Comparison of ENCODE assay signal across 35 mouse cellular contexts in genomic region chr1:171169913-171170312, GRCm38 (mm10). TPM values are rescaled to one million over a fixed set of nuclear protein-coding genes. Genes with fewer than 3 reads are reported as not detected.
DNase-seq lines count a peak whose midpoint lies in the region; ATAC-seq and TF ChIP-seq lines count a peak whose summit lies in the region.
"Had no signal": no experiment of that assay in that cellular context is flagged by ENCODE, and none has a peak within 500 bp of the region (broad histone marks: within the 10 kb centered on the region; RNA-seq: fewer than 3 reads in every experiment).

No protein-coding gene starts in this region.

- no peaks in the 10 kb centered on the region for H3K36me3 ChIP-seq in heart, embryonic 16.5 days (ENCODE audit: control insufficient read depth, insufficient read depth)
- no peaks in the 10 kb centered on the region for H3K36me3 ChIP-seq in liver, adult 2 months (ENCODE audit: control insufficient read depth, insufficient read depth, low read length)
- H3K36me3 ChIP-seq in intestine, embryonic 16.5 days (ENCODE audit: control insufficient read depth, insufficient read depth, low read length): no peaks in the 10 kb centered on the region
- H3K36me3 ChIP-seq: hindbrain, embryonic 13.5 days; limb, embryonic 12.5 days; liver, embryonic 12.5 days; neural tube, embryonic 12.5 days had no signal

- H3K4me1 ChIP-seq in heart, embryonic 16.5 days (ENCODE audit: control insufficient read depth, insufficient read depth, low read length): peaks cover 5% of the 10 kb centered on the region
- H3K4me1 ChIP-seq in liver, adult 2 months (ENCODE audit: control insufficient read depth, insufficient read depth, low read length): peaks cover 12% of the 10 kb centered on the region
- peaks cover 14% of the 10 kb centered on the region for H3K4me1 ChIP-seq in brown adipose tissue, adult 24 weeks (ENCODE audit: control insufficient read depth, insufficient read depth, insufficient read length, low read length)
- peaks cover 3% of the 10 kb centered on the region; the same call in 1 of the 2 replicates for H3K4me1 ChIP-seq in intestine, embryonic 16.5 days (ENCODE audit: control insufficient read depth, insufficient read depth, low read length)
- H3K4me1 ChIP-seq: hindbrain, embryonic 13.5 days; limb, embryonic 12.5 days; liver, embryonic 12.5 days; neural tube, embryonic 12.5 days had no signal

- TF ChIP-seq POLR2A in liver, adult 2 months (IDR thresholded peaks at IDR 0.05; ENCODE audit: extremely low read depth, insufficient read depth, low read length): no peak

- H3K79me2 ChIP-seq in liver, adult 2 months (ENCODE audit: control insufficient read depth, insufficient read depth, low read length): no peaks in the 10 kb centered on the region

- H3K27me3 ChIP-seq in heart, embryonic 16.5 days (ENCODE audit: control insufficient read depth, insufficient read depth, low read length): no peaks in the 10 kb centered on the region
- no peaks in the 10 kb centered on the region for H3K27me3 ChIP-seq in liver, adult 2 months (ENCODE audit: control insufficient read depth, insufficient read depth, low read length)
- no peaks in the 10 kb centered on the region for H3K27me3 ChIP-seq in intestine, embryonic 16.5 days (replicated peaks; ENCODE audit: control insufficient read depth, insufficient read depth, low read length)
- H3K27me3 ChIP-seq: hindbrain, embryonic 13.5 days; neural tube, embryonic 12.5 days had no signal

- H3K4me3 ChIP-seq in heart, embryonic 16.5 days (ENCODE audit: low read length): no peak overlapping the region
- no peak overlapping the region for H3K4me3 ChIP-seq in liver, adult 2 months (ENCODE audit: insufficient read depth, low read depth, low read length)
- no peak overlapping the region for H3K4me3 ChIP-seq in brown adipose tissue, adult 24 weeks (ENCODE audit: insufficient read depth, low read depth, low read length)
- H3K4me3 ChIP-seq in intestine, embryonic 16.5 days (ENCODE audit: low read length): no peak overlapping the region
- H3K4me3 ChIP-seq: erythroblast, embryonic 14.5 days; hindbrain, embryonic 13.5 days; limb, embryonic 12.5 days; liver, embryonic 12.5 days; myocyte; neural tube, embryonic 12.5 days had no signal

- no peaks in the 10 kb centered on the region for H3K9me3 ChIP-seq in heart, embryonic 16.5 days (replicated peaks; ENCODE audit: control insufficient read depth, low read length)
- no peaks in the 10 kb centered on the region for H3K9me3 ChIP-seq in intestine, embryonic 16.5 days (ENCODE audit: control insufficient read depth, low read length)
- H3K9me3 ChIP-seq: hindbrain, embryonic 13.5 days; limb, embryonic 12.5 days; liver, embryonic 12.5 days; neural tube, embryonic 12.5 days had no signal

- ATAC-seq in heart, embryonic 16.5 days (replicated peaks; ENCODE audit: extremely low read depth, insufficient read depth, low FRiP score): no peak
- ATAC-seq in intestine, embryonic 16.5 days: peak; percentile 61
- ATAC-seq: CD4-positive, CD25-positive, alpha-beta regulatory T cell, adult 4 months; forebrain, embryonic 16.5 days; liver, embryonic 12.5 days; liver, postnatal 0 days had no signal

- no peak overlapping the region for H3K9ac ChIP-seq in heart, embryonic 16.5 days (ENCODE audit: low read length)
- H3K9ac ChIP-seq in liver, adult 2 months (ENCODE audit: low read depth, low read length): no peak overlapping the region
- H3K9ac ChIP-seq in intestine, embryonic 16.5 days (ENCODE audit: low read depth, low read length): no peak overlapping the region
- H3K9ac ChIP-seq: hindbrain, embryonic 13.5 days; limb, embryonic 12.5 days; liver, embryonic 12.5 days; liver, postnatal 0 days; neural tube, embryonic 12.5 days had no signal

- WGBS in heart, embryonic 16.5 days: 49% methylated on average over 3 of the region's 3 CpGs
- WGBS in liver, adult 2 months: 43% methylated on average over 3 of the region's 3 CpGs
- WGBS in intestine, embryonic 16.5 days: 28% methylated on average over 3 of the region's 3 CpGs

- DNase-seq in heart, adult 11 months: no peak
- peak; percentile 39 for DNase-seq in liver, adult 2 months (ENCODE audit: extremely low read depth, low read depth, low spot score)
- DNase-seq in liver: no peak
- DNase-seq in frontal cortex, adult 2 months (ENCODE audit: extremely low spot score in 1 of 2, low spot score in 1 of 2): no peak
- DNase-seq: adrenal gland, postnatal 14 days; cerebellum, adult 18-20 months; cerebellum, postnatal 10 days; gastrocnemius, postnatal 10 days; heart, postnatal 4 days; kidney, adult 8-10 months; kidney, postnatal 4 days; layer of hippocampus, adult 9-11 months; liver, postnatal 0 days; lung, postnatal 14 days; right cerebral cortex, adult 18-20 months; thymus, adult 18-20 months; thymus, postnatal 36 days had no signal

- no peak for TF ChIP-seq CTCF in liver, adult 2 months (IDR thresholded peaks at IDR 0.05; ENCODE audit: low read depth, low read length)

- peak overlapping the region; percentile 30; the same call in 1 of the 2 replicates for H3K27ac ChIP-seq in heart, embryonic 16.5 days (ENCODE audit: low read length)
- peak overlapping the region; percentile 33; the same call in 1 of the 2 replicates for H3K27ac ChIP-seq in liver, adult 2 months (replicated peaks; ENCODE audit: insufficient read depth, low read depth, low read length)
- peak overlapping the region; percentile 98 for H3K27ac ChIP-seq in brown adipose tissue, adult 24 weeks (replicated peaks; ENCODE audit: low read depth, low read length)
- H3K27ac ChIP-seq in intestine, embryonic 16.5 days (ENCODE audit: low read length): peak overlapping the region; percentile 82
- H3K27ac ChIP-seq: hindbrain, embryonic 13.5 days; limb, embryonic 12.5 days; liver, embryonic 12.5 days; neural tube, embryonic 12.5 days had no signal

- no peak overlapping the region for H3K4me2 ChIP-seq in heart, embryonic 16.5 days (ENCODE audit: low read depth, low read length)
- no peak overlapping the region for H3K4me2 ChIP-seq in intestine, embryonic 16.5 days (ENCODE audit: low read depth, low read length)
- H3K4me2 ChIP-seq: heart, embryonic 11.5 days; hindbrain, embryonic 13.5 days; limb, embryonic 12.5 days; liver, embryonic 12.5 days; midbrain, embryonic 11.5 days; neural tube, embryonic 12.5 days had no signal

RNA-seq across cellular contexts. Expression of gene Mpz, which starts 19.4 kb away (rescaled TPM):
- 0.44 and 1.1 TPM in 2 replicates for polyA plus RNA-seq in heart, embryonic 16.5 days (2015; fragmentation: Nextera tagmentation; extraction: Ambion mirVana)
- 0.07 and 0.09 TPM in 2 replicates for total RNA-seq in liver, adult 2 months (2014; rRNA removed)
- 0.27 and 0.83 TPM in 2 replicates for polyA plus RNA-seq in liver, adult 2 months (2012; rRNA removed)
- 4.6 and 5.3 TPM in 2 replicates for polyA plus RNA-seq in brown adipose tissue, adult 24 weeks (2012; ENCODE audit: insufficient read depth, insufficient read length, missing spikeins)
- polyA plus RNA-seq in intestine, embryonic 16.5 days (2015; fragmentation: Nextera tagmentation; extraction: Ambion mirVana): 1.7 TPM in 2 replicates
- 1.4 and 2.2 TPM in 2 replicates for polyA plus RNA-seq in frontal cortex, adult 2 months (2012; rRNA removed)
- total RNA-seq: common myeloid progenitor, adult 5-6 weeks; left cerebral cortex, adult 18-20 months; left cerebral cortex, postnatal 25 days; megakaryocyte progenitor cell, adult 5-6 weeks had no signal
- polyA plus RNA-seq: CD4-positive, CD25-positive, alpha-beta regulatory T cell, adult 4 months; erythroblast, embryonic 14.5 days; forebrain, embryonic 16.5 days; heart, embryonic 11.5 days had no signal

RNA-seq across cellular contexts. Expression of gene Sdhc, which starts 19.5 kb away (rescaled TPM):
- polyA plus RNA-seq in heart, embryonic 16.5 days (2015; fragmentation: Nextera tagmentation; extraction: Ambion mirVana): 622 and 629 TPM in 2 replicates
- 194 and 217 TPM in 2 replicates for total RNA-seq in liver, adult 2 months (2014; rRNA removed)
- 375 and 403 TPM in 2 replicates for polyA plus RNA-seq in liver, adult 2 months (2012; rRNA removed)
- 1,219 and 1,267 TPM in 2 replicates for polyA plus RNA-seq in brown adipose tissue, adult 24 weeks (2012; ENCODE audit: insufficient read depth, insufficient read length, missing spikeins)
- 457 and 490 TPM in 2 replicates for polyA plus RNA-seq in intestine, embryonic 16.5 days (2015; fragmentation: Nextera tagmentation; extraction: Ambion mirVana)
- polyA plus RNA-seq in frontal cortex, adult 2 months (2012; rRNA removed): 206 and 256 TPM in 2 replicates

RNA-seq across cellular contexts. Expression of gene Pcp4l1, which starts 26.2 kb away (rescaled TPM):
- 48.9 and 57.2 TPM in 2 replicates for polyA plus RNA-seq in heart, embryonic 16.5 days (2015; fragmentation: Nextera tagmentation; extraction: Ambion mirVana)
- total RNA-seq in liver, adult 2 months (2014; rRNA removed): 3.8 and 10.0 TPM in 2 replicates
- 10.5 and 15.0 TPM in 2 replicates for polyA plus RNA-seq in liver, adult 2 months (2012; rRNA removed)
- polyA plus RNA-seq in brown adipose tissue, adult 24 weeks (2012; ENCODE audit: insufficient read depth, insufficient read length, missing spikeins): 3.3 and 4.2 TPM in 2 replicates
- polyA plus RNA-seq in intestine, embryonic 16.5 days (2015; fragmentation: Nextera tagmentation; extraction: Ambion mirVana): 16.4 and 19.4 TPM in 2 replicates
- 514 and 520 TPM in 2 replicates for polyA plus RNA-seq in frontal cortex, adult 2 months (2012; rRNA removed)
- polyA plus RNA-seq: CD4-positive, CD25-positive, alpha-beta regulatory T cell, adult 4 months; erythroblast, embryonic 14.5 days had no signal

RNA-seq across cellular contexts. Expression of gene Nr1i3, which starts 43.9 kb away (rescaled TPM):
- 0.35 and 0.43 TPM in 2 replicates for polyA plus RNA-seq in heart, embryonic 16.5 days (2015; fragmentation: Nextera tagmentation; extraction: Ambion mirVana)
- total RNA-seq in liver, adult 2 months (2014; rRNA removed): 178 and 264 TPM in 2 replicates
- polyA plus RNA-seq in liver, adult 2 months (2012; rRNA removed): 215 and 229 TPM in 2 replicates
- polyA plus RNA-seq in brown adipose tissue, adult 24 weeks (2012; ENCODE audit: insufficient read depth, insufficient read length, missing spikeins): not detected in 2 replicates
- 18.7 and 21.7 TPM in 2 replicates for polyA plus RNA-seq in intestine, embryonic 16.5 days (2015; fragmentation: Nextera tagmentation; extraction: Ambion mirVana)
- 0.10 and 0.17 TPM in 2 replicates for polyA plus RNA-seq in frontal cortex, adult 2 months (2012; rRNA removed)
- total RNA-seq: gastrocnemius, postnatal 10 days; heart, postnatal 4 days had no signal
- polyA plus RNA-seq: erythroblast, embryonic 14.5 days; spleen, adult 2 months had no signal

RNA-seq across cellular contexts. Expression of gene Tomm40l, which starts 52.4 kb away (rescaled TPM):
- polyA plus RNA-seq in heart, embryonic 16.5 days (2015; fragmentation: Nextera tagmentation; extraction: Ambion mirVana): 60.7 and 68.9 TPM in 2 replicates
- total RNA-seq in liver, adult 2 months (2014; rRNA removed): 5.5 and 10.7 TPM in 2 replicates
- polyA plus RNA-seq in liver, adult 2 months (2012; rRNA removed): 6.7 and 9.7 TPM in 2 replicates
- polyA plus RNA-seq in brown adipose tissue, adult 24 weeks (2012; ENCODE audit: insufficient read depth, insufficient read length, missing spikeins): 59.3 and 65.5 TPM in 2 replicates
- polyA plus RNA-seq in intestine, embryonic 16.5 days (2015; fragmentation: Nextera tagmentation; extraction: Ambion mirVana): 32.0 and 34.7 TPM in 2 replicates
- 75.9 and 77.3 TPM in 2 replicates for polyA plus RNA-seq in frontal cortex, adult 2 months (2012; rRNA removed)

Comparison
In these comparisons a context has a peak if more than half of its experiments do, and no peak if none do; other contexts are left out.
1. H3K27ac ChIP-seq: peak in every context shown above with its lines; median percentile 98 in brown adipose tissue, adult 24 weeks; 82 in intestine, embryonic 16.5 days; 33 in liver, adult 2 months; 30 in heart, embryonic 16.5 days.